Mouse (Mus musculus): ENCODE results near the gene Rad23a. TPM values are rescaled to one million over a fixed set of nuclear protein-coding genes. Genes with fewer than 3 reads are reported as not detected.

Rad23a gene
- polyA plus RNA-seq, 1 experiment from 2014 or later: 77.9 TPM

- H3K4me3 ChIP-seq (ENCODE audit: low read depth, low read length): no peak overlapping the region
- TF ChIP-seq CTCF (IDR thresholded peaks at IDR 0.05) (no peak), EP300 (IDR thresholded peaks at IDR 0.05) (no peak)
- H3K9ac ChIP-seq (replicated peaks; ENCODE audit: low read depth): no peak overlapping the region
- no peak overlapping the region for H3K4me2 ChIP-seq (replicated peaks; ENCODE audit: low read depth, low read length)
- WGBS: 74% methylated on average over 3 of the region's 3 CpGs
- no peaks in the 10 kb centered on the region for H3K27me3 ChIP-seq (replicated peaks; ENCODE audit: insufficient read depth, low read length)
- ATAC-seq (no peak), DNase-seq (ENCODE audit: low spot score) (no peak)
- peaks cover 7% of the 10 kb centered on the region; the same call in 1 of the 2 replicates for H3K4me1 ChIP-seq (ENCODE audit: insufficient read depth, low read depth, low read length)
- no peaks in the 10 kb centered on the region for H3K36me3 ChIP-seq (ENCODE audit: insufficient read depth, low read length)
- no peak overlapping the region for H3K27ac ChIP-seq (ENCODE audit: low read length)
- H3K9me3 ChIP-seq (ENCODE audit: low read length): no peaks in the 10 kb centered on the region
These were observed 33.9 kb upstream of the Rad23a start for GRCm38 (mm10) chr8:84874339-84874738.

GRCm38 (mm10) chr8:84873016-84873415 is 32.6 kb upstream of the Rad23a start:
- WGBS: 55% methylated on average over 4 of the region's 4 CpGs
- TF ChIP-seq CTCF (IDR thresholded peaks at IDR 0.05) (no peak), EP300 (IDR thresholded peaks at IDR 0.05) (no peak)
- peaks cover 4% of the 10 kb centered on the region; the same call in 1 of the 2 replicates for H3K36me3 ChIP-seq (ENCODE audit: insufficient read depth, low read length)
- DNase-seq (ENCODE audit: low spot score) (no peak), ATAC-seq (no peak)
- H3K4me1 ChIP-seq (ENCODE audit: insufficient read depth, low read depth, low read length): peaks cover 7% of the 10 kb centered on the region; the same call in 1 of the 2 replicates
- H3K4me2 ChIP-seq (replicated peaks; ENCODE audit: low read depth, low read length): peak overlapping the region; percentile 91
- no peaks in the 10 kb centered on the region for H3K27me3 ChIP-seq (replicated peaks; ENCODE audit: insufficient read depth, low read length)
- H3K27ac ChIP-seq (ENCODE audit: low read length): no peak overlapping the region
- H3K9ac ChIP-seq (replicated peaks; ENCODE audit: low read depth): no peak overlapping the region
- no peak overlapping the region for H3K4me3 ChIP-seq (ENCODE audit: low read depth, low read length)
- no peaks in the 10 kb centered on the region for H3K9me3 ChIP-seq (ENCODE audit: low read length)

GRCm38 (mm10) chr8:84872309-84872965 is 32.0 kb upstream of the Rad23a start:
- DNase-seq (ENCODE audit: low spot score) (peak; percentile 64), ATAC-seq (peak; percentile 60)
- Histone ChIP-seq H3K36me3 (ENCODE audit: insufficient read depth, low read length) (peaks cover 8% of the 10 kb centered on the region; the same call in 1 of the 2 replicates), H3K4me3 (ENCODE audit: low read depth, low read length) (peak overlapping the region; percentile 45), H3K4me2 (replicated peaks; ENCODE audit: low read depth, low read length) (peak overlapping the region; percentile 91), H3K27me3 (replicated peaks; ENCODE audit: insufficient read depth, low read length) (no peaks in the 10 kb centered on the region), H3K9me3 (ENCODE audit: low read length) (no peaks in the 10 kb centered on the region), H3K27ac (ENCODE audit: low read length) (no peak overlapping the region), H3K4me1 (ENCODE audit: insufficient read depth, low read depth, low read length) (peaks cover 7% of the 10 kb centered on the region; the same call in 1 of the 2 replicates), H3K9ac (replicated peaks; ENCODE audit: low read depth) (no peak overlapping the region; the same call in 1 of the 2 replicates)
- whole genome bisulfite sequencing: 2% methylated on average over 49 of the region's 54 CpGs
- no peak for TF ChIP-seq EP300 (IDR thresholded peaks at IDR 0.05)
- no peak for TF ChIP-seq CTCF (IDR thresholded peaks at IDR 0.05)

GRCm38 (mm10) chr8:84871376-84872308 is 31.2 kb upstream of the Rad23a start, which contains the start of gene Syce2:
Gene Syce2, plus strand, starts transcription at chr8:84872111.
- peaks cover 8% of the 10 kb centered on the region; the same call in 1 of the 2 replicates for H3K36me3 ChIP-seq (ENCODE audit: insufficient read depth, low read length)
- no peak within 1 kb of the TSS; the same call in 1 of the 2 replicates for H3K9ac ChIP-seq (replicated peaks; ENCODE audit: low read depth)
- DNase-seq (ENCODE audit: low spot score): peak; percentile 80
- H3K4me2 ChIP-seq (replicated peaks; ENCODE audit: low read depth, low read length): peak within 1 kb of the TSS; percentile 91
- TF ChIP-seq CTCF (IDR thresholded peaks at IDR 0.05) (peak; percentile 56), EP300 (IDR thresholded peaks at IDR 0.05) (no peak)
- H3K4me3 ChIP-seq (ENCODE audit: low read depth, low read length): peak within 1 kb of the TSS; percentile 45
- 12% methylated on average over 40 of the region's 46 CpGs for WGBS
- no peaks in the 10 kb centered on the region for H3K27me3 ChIP-seq (replicated peaks; ENCODE audit: insufficient read depth, low read length)
- H3K27ac ChIP-seq (ENCODE audit: low read length): no peak within 1 kb of the TSS
- no peaks in the 10 kb centered on the region for H3K9me3 ChIP-seq (ENCODE audit: low read length)
- ATAC-seq: peak; percentile 90
- peaks cover 7% of the 10 kb centered on the region; the same call in 1 of the 2 replicates for H3K4me1 ChIP-seq (ENCODE audit: insufficient read depth, low read depth, low read length)

GRCm38 (mm10) chr8:84856864-84857441 is 16.5 kb upstream of the Rad23a start, which contains the start of gene Farsa:
Gene Farsa, plus strand, starts transcription at chr8:84856989.
- under 1% methylated on average over 39 of the region's 39 CpGs for WGBS
- peak within 1 kb of the TSS; percentile 69 for H3K9ac ChIP-seq (replicated peaks; ENCODE audit: low read depth)
- peak within 1 kb of the TSS; percentile 74 for H3K27ac ChIP-seq (ENCODE audit: low read length)
- H3K27me3 ChIP-seq (replicated peaks; ENCODE audit: insufficient read depth, low read length): no peaks in the 10 kb centered on the region
- H3K4me1 ChIP-seq (ENCODE audit: insufficient read depth, low read depth, low read length): peaks cover 6% of the 10 kb centered on the region; the same call in 1 of the 2 replicates
- peak within 1 kb of the TSS; percentile 75 for H3K4me2 ChIP-seq (replicated peaks; ENCODE audit: low read depth, low read length)
- DNase-seq (ENCODE audit: low spot score) (peak; percentile 95), ATAC-seq (peak; percentile 99)
- peak within 1 kb of the TSS; percentile 82 for H3K4me3 ChIP-seq (ENCODE audit: low read depth, low read length)
- H3K36me3 ChIP-seq (ENCODE audit: insufficient read depth, low read length): no peaks in the 10 kb centered on the region
- no peaks in the 10 kb centered on the region for H3K9me3 ChIP-seq (ENCODE audit: low read length)
- TF ChIP-seq CTCF (IDR thresholded peaks at IDR 0.05): 0 out of 2 replicates have a peak, but pooled peaks have one; percentile 0
- no peak for TF ChIP-seq EP300 (IDR thresholded peaks at IDR 0.05)

All from lung, postnatal 0 days (tissue).